Mouse (Mus musculus): ENCODE results near the gene Slc2a10. TPM values are rescaled to one million over a fixed set of nuclear protein-coding genes. Genes with fewer than 3 reads are reported as not detected.

The Slc2a10 gene
- total RNA-seq, 2 experiments from 2014 or later: 1.1 to 1.4 TPM

GRCm38 (mm10) chr2:165559506-165560235 is 56.1 kb downstream of the Slc2a10 start:
- no peak for DNase-seq

GRCm38 (mm10) chr2:165561861-165562260 is 58.3 kb downstream of the Slc2a10 start:
- DNase-seq: no peak

GRCm38 (mm10) chr2:165563298-165564058 is 59.9 kb downstream of the Slc2a10 start:
- peak in 1 of 2 experiments; percentile 8 for DNase-seq

GRCm38 (mm10) chr2:165564101-165564500 is 60.5 kb downstream of the Slc2a10 start:
- DNase-seq: no peak

GRCm38 (mm10) chr2:165564620-165565019 is 61.0 kb downstream of the Slc2a10 start:
- no peak for DNase-seq

GRCm38 (mm10) chr2:165566898-165567297 is 63.3 kb downstream of the Slc2a10 start:
- DNase-seq: no peak

- no peak for DNase-seq
Observed at GRCm38 (mm10) chr2:165567820-165568219, 64.2 kb downstream of the Slc2a10 start.

- no peak for DNase-seq
Observed at GRCm38 (mm10) chr2:165568911-165569310, 65.3 kb downstream of the Slc2a10 start.

Other genes starting within 250 kb of the Slc2a10 start
- 10 to 100 TPM; 44.4 to 59.5 TPM for gene Slc35c2, start 215.9 kb upstream of the Slc2a10 start, total RNA-seq (2021)
- 10 to 100 TPM; 25.8 to 27.9 TPM for gene Elmo2, start 177.3 kb upstream of the Slc2a10 start, total RNA-seq (2021)
- gene Zfp663, start 135.1 kb upstream of the Slc2a10 start, total RNA-seq (2021): not detected
- 1 to 10 TPM; 4.0 to 6.1 TPM for gene Zfp334, start 115.5 kb upstream of the Slc2a10 start, total RNA-seq (2021)
- gene Ocstamp, start 103.4 kb upstream of the Slc2a10 start, total RNA-seq (2021): under 1 TPM in 1 of 2 experiments, not detected in 1; 0.26 TPM
- 1 to 10 TPM in 1 of 2 experiments, under 1 TPM in 1; 0.72 to 1.3 TPM for gene Slc13a3, start 30.6 kb upstream of the Slc2a10 start, total RNA-seq (2021)
- 10 to 100 TPM; 13.1 to 15.8 TPM for gene Trp53rka, start 10.5 kb upstream of the Slc2a10 start, total RNA-seq (2021)
- gene Eya2, start 91.2 kb downstream of the Slc2a10 start, total RNA-seq (2021): 1 to 10 TPM; 2.5 to 3.6 TPM